Mouse (Mus musculus) cerebellum, adult (tissue): ENCODE results near the gene Ankub1.

Experiments used
- ATAC-seq: cut with Nextera tagmentation; 2 replicates; pipeline ENCODE4 v1.9.2; 2017; ENCODE audit warnings: mild to moderate bottlenecking, moderate library complexity, mixed read lengths; ENCODE audit not compliant: insufficient number of reproducible peaks, low FRiP score, low TSS enrichment

The Ankub1 gene

GRCm38 (mm10) chr3:57692719-57693118, at the start of gene Ankub1:
Gene Ankub1, minus strand, starts transcription at chr3:57692799.
- ATAC-seq = no peak

- ATAC-seq = no peak
Observed at GRCm38 (mm10) chr3:57739830-57740229, 47.2 kb upstream of the Ankub1 start.

- no peak for ATAC-seq
Observed at GRCm38 (mm10) chr3:57736419-57737095, 44.0 kb upstream of the Ankub1 start.

- peak; percentile 97 for ATAC-seq
Observed at GRCm38 (mm10) chr3:57735511-57736370, 43.1 kb upstream of the Ankub1 start, which contains the start of gene Rnf13. Gene Rnf13, plus strand, starts transcription at chr3:57736062.

- ATAC-seq = no peak
Observed at GRCm38 (mm10) chr3:57732206-57732915, 39.8 kb upstream of the Ankub1 start.

GRCm38 (mm10) chr3:57714151-57714550, 21.6 kb upstream of the Ankub1 start:
- ATAC-seq = no peak

GRCm38 (mm10) chr3:57696779-57697178, 4.2 kb upstream of the Ankub1 start:
- ATAC-seq = no peak

GRCm38 (mm10) chr3:57696249-57696648, 3.6 kb upstream of the Ankub1 start:
- ATAC-seq = no peak

- no peak for ATAC-seq
Observed at GRCm38 (mm10) chr3:57691772-57692171, 827 bp downstream of the Ankub1 start.

- no peak for ATAC-seq
Observed at GRCm38 (mm10) chr3:57677786-57678185, 14.8 kb downstream of the Ankub1 start.

GRCm38 (mm10) chr3:57674075-57674474, 18.5 kb downstream of the Ankub1 start:
- ATAC-seq = no peak

- ATAC-seq = no peak
Observed at GRCm38 (mm10) chr3:57673586-57673985, 19.0 kb downstream of the Ankub1 start.

- ATAC-seq = peak; percentile 92
Observed at GRCm38 (mm10) chr3:57667054-57667723, 25.4 kb downstream of the Ankub1 start.

GRCm38 (mm10) chr3:57665880-57666279, 26.7 kb downstream of the Ankub1 start:
- ATAC-seq = no peak

GRCm38 (mm10) chr3:57664682-57665081, 27.9 kb downstream of the Ankub1 start:
- ATAC-seq = no peak

- no peak for ATAC-seq
Observed at GRCm38 (mm10) chr3:57663731-57664130, 28.9 kb downstream of the Ankub1 start.

- ATAC-seq = no peak
Observed at GRCm38 (mm10) chr3:57658608-57659007, 34.0 kb downstream of the Ankub1 start.

- ATAC-seq = no peak
Observed at GRCm38 (mm10) chr3:57653646-57654045, 39.0 kb downstream of the Ankub1 start.

- no peak for ATAC-seq
Observed at GRCm38 (mm10) chr3:57652485-57652884, 40.1 kb downstream of the Ankub1 start.

- ATAC-seq = no peak
Observed at GRCm38 (mm10) chr3:57651865-57652259, 40.7 kb downstream of the Ankub1 start.
